Mouse (Mus musculus): ENCODE measurements around the gene Madcam1.
A peak's percentile ranks its signal among the peaks of the same experiment; 100 is the strongest.
"Not testable (repeated sequence)": the region's sequence is repeated elsewhere in the genome, so short reads cannot be mapped to it uniquely, and the experiment has no call there.

Gene Madcam1

DNA sequence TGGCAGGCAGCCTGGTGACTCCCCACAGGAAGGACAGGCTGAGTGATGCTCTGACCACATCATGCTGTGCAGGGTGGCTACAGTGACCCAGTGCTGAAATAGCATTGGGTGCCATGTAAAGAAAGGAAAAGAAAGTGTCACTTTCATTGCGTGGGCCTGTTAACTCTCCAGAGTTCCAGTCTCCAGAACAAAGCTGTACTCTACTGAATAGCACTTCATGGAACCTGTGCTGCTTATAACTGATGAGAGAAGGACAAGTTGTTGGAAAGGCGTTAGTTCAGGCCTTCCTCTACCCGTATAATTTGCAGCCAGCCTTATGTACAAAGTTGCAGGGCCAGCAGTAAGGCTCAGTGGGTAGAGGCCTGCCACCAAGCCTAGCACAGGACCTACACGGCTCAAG is 24.4 kb downstream of the Madcam1 start, which contains the start of gene Gzmm:
Gzmm (plus strand) TSS at position 301 of the 400 bp plus-strand sequence.
- no peak for DNase-seq (ENCODE audit: low spot score)

GRCm38 (mm10) chr10:79689178-79689577 is 24.8 kb downstream of the Madcam1 start:
- DNase-seq (ENCODE audit: low spot score), result no peak

GRCm38 (mm10) chr10:79691986-79692548 is 27.7 kb downstream of the Madcam1 start:
- no peak for DNase-seq (ENCODE audit: low spot score)

- DNase-seq (ENCODE audit: low spot score), result no peak
Observed at GRCm38 (mm10) chr10:79693580-79694378, 29.4 kb downstream of the Madcam1 start.

GRCm38 (mm10) chr10:79694379-79694655 is 30.0 kb downstream of the Madcam1 start:
- DNase-seq (ENCODE audit: low spot score), result no peak

- DNase-seq (ENCODE audit: low spot score), result peak; percentile 47
Observed at GRCm38 (mm10) chr10:79695231-79696128, 31.1 kb downstream of the Madcam1 start.

GRCm38 (mm10) chr10:79696129-79696651 is 31.8 kb downstream of the Madcam1 start:
- no peak for DNase-seq (ENCODE audit: low spot score)

GRCm38 (mm10) chr10:79697916-79698315 is 33.6 kb downstream of the Madcam1 start:
- DNase-seq (ENCODE audit: low spot score), result no peak

GRCm38 (mm10) chr10:79698459-79698858 is 34.1 kb downstream of the Madcam1 start:
- DNase-seq (ENCODE audit: low spot score), result no peak

DNA sequence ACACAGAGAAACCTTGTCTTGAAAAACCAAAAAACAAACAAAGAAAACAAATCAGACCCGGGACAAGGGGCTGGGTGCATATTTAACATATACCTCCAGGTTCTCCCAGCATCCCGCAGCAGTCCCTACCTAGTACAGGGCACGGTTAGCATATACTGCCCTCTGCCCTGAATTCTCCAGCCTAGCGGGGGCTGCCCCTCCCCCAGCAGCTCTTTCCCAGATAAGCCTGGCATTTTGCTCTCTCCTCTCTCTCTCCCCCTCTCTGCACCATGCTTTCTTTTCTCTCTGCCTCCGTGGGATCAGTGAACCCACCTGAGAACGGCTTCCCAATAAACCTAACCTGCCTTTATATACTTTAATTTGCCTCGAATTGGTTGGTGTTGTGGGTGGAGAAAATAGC is 36.3 kb downstream of the Madcam1 start:
- no peak for DNase-seq (ENCODE audit: low spot score)

DNA sequence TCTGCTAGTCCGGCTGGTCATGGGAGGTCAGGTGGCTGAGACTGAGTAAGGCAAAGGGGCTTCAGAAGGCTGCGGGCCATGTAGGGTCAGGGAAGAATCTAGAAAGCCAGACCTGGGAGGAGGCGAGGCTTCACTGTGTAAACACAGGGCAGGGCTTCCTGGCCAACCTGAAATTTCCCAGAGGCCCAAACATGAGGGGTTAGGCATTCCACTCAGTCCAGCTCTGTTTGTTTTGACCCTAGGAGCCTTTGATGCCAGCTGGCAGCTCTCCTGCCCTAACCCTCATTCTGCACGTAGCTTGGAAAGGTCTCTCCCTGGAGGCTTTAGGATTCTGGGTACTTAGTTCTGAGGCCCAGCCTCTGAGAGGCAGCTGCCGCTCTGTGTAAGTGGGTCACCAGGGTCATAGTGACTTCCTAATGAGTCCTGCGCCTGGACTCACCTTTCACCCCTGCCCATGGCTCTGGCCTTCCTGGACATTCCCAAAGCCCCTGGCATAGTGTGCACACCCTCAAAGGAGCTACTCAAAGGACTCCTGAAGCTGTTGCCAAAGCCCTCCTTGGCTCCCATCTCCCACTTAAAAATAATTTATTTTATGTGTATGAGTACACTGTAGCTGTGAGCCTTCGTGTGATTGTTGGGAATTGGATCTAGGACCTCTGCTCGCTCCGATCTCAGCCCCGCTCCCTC is 37.2 kb downstream of the Madcam1 start:
- DNase-seq (ENCODE audit: low spot score), result no peak

- DNase-seq (ENCODE audit: low spot score), result not testable (repeated sequence)
Observed at GRCm38 (mm10) chr10:79702970-79703369, 38.6 kb downstream of the Madcam1 start.

DNA sequence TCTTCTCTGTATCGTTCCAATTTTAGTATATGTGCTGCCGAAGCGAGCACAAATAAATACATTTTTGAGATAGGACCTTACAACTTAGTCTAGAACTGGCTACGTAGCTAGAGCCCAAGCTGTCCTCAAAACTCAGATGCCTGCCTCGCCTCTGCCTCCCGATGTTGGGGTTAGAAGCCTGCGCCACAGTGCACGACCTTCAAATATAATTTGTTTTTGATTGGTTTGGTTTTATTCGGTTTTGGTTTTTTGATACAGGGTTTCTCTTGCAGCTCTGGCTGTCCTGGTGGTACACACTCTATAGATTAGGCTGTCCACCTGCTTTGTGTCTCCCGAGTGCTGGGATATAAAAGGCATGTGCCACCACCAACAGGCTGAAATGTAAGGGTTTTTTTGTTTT is 39.2 kb downstream of the Madcam1 start:
- DNase-seq (ENCODE audit: low spot score), result no peak

GRCm38 (mm10) chr10:79704065-79704969 is 40.0 kb downstream of the Madcam1 start, which contains the start of gene Bsg:
TSS of gene Bsg (plus strand) at chr10:79704491.
- DNase-seq (ENCODE audit: low spot score), result peak; percentile 98

GRCm38 (mm10) chr10:79704970-79705360 is 40.6 kb downstream of the Madcam1 start:
- no peak for DNase-seq (ENCODE audit: low spot score)

GRCm38 (mm10) chr10:79705951-79706350 is 41.6 kb downstream of the Madcam1 start:
- DNase-seq (ENCODE audit: low spot score), result no peak

DNA sequence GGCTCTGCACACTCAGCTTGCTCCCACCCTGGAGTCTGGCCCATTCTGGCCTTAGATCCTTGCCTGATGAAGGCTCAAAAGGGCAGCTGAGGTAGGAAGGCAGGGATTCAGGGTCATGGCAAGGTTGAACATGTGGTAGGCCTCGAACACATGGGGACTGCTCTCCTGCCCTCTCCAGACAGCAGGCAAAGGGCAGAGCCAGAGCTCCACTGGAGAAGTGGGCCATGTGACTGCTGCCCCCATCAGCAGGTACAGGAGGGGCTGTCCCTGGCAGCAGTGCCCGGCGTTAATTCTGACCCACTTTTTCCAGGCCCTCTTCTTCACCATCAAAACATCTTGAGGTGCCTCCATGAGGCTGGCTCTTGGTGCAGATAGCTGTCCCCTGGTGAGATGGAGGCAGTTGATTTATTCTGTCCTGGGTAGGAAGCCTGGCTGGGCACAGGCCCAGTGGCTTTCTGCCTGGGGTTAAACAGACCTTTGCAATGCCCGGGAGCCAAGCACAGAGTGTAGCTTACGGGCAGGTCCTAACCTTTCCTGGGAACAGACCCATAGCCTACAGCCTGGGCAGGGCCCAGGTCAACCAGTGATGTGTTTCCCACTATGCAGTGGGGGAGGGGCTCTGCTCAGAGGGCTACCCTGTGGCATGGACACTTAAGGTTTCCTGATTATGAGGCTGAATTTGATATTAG is 42.2 kb downstream of the Madcam1 start:
- no peak for DNase-seq (ENCODE audit: low spot score)

- DNase-seq (ENCODE audit: low spot score), result no peak
Observed at GRCm38 (mm10) chr10:79707162-79707561, 42.8 kb downstream of the Madcam1 start.

DNA sequence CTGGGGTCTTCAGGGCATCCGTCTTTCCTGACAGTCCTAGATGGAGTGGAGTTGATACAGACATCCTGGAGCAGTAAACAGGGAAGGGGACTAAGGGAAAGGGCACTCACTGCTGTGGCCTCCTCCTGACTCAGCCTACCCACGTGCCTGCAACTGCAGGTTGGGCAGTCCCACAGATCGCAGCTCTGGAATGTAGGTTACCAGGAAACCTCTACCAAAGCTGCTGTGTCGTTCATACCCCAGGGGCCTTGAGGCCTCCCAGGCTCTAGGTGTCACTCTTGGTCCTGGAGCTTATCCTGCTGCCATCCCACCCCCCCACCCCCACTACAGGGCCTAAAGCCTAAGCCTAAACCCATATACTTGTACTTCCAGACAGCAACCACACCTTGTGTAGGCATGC is 43.4 kb downstream of the Madcam1 start:
- DNase-seq (ENCODE audit: low spot score), result no peak

DNA sequence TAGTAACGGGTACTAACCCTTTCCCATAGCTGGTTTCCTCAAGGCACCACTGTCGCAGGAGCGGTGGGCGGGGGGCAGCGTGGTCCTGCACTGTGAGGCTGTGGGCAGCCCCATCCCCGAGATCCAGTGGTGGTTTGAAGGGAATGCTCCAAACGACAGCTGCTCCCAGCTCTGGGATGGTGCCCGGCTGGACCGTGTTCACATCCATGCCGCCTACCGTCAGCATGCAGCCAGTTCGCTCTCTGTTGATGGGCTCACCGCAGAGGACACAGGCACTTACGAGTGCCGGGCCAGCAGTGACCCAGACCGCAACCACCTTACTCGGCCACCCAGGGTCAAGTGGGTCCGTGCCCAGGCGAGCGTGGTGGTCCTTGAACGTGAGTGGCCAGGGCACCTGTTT is 44.3 kb downstream of the Madcam1 start:
- no peak for DNase-seq (ENCODE audit: low spot score)

All from ovary, postnatal 14 days (tissue).